Mouse (Mus musculus) bone marrow macrophage, adult 2 months (primary cell): ENCODE data around the gene Gm49325.

ENCODE experiments used
- CTCF ChIP-seq: IDR thresholded peaks from 2 replicates; pipeline ENCODE4 v1.5.1; 2012; ENCODE audit warnings: low read depth, mild to moderate bottlenecking, low read length, moderate library complexity
- POLR2A ChIP-seq: IDR thresholded peaks from 2 replicates; pipeline ENCODE4 v1.6.1; 2012; ENCODE audit warnings: mild to moderate bottlenecking, low read depth, low read length, borderline replicate concordance

- TF ChIP-seq CTCF (no peak), POLR2A (no peak)
Measured at GRCm38 (mm10) chr10:77589117-77589516, 16.9 kb upstream of the Gm49325 start.
